Comparison of ENCODE assay signal across 21 mouse cellular contexts in the genomic region with DNA sequence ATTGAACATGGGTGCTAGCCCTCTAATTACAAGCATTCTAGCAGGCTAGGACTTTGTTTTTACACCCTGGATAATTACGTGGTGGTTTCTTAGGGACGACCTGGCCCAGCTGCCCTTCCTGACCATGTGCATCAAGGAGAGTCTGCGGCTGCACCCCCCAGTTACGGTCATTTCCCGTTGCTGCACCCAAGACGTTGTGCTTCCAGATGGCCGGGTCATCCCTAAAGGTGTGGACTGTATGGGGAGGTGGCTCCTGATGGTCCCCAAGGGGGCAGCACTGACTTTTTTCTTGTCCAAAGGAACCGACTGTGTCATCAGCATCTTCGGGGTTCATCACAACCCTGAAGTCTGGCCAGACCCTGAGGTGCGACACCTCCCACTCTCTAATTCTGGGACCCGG. TPM values are rescaled to one million over a fixed set of nuclear protein-coding genes. Genes with fewer than 3 reads are reported as not detected.
DNase-seq lines count a peak whose midpoint lies in the region; ATAC-seq and TF ChIP-seq lines count a peak whose summit lies in the region.
"Had no signal": no experiment of that assay in that cellular context is flagged by ENCODE, and none has a peak within 500 bp of the region (broad histone marks: within the 10 kb centered on the region; RNA-seq: fewer than 3 reads in every experiment).

No protein-coding gene starts in this region.

- no peak for ATAC-seq in intestine, embryonic 15.5 days

- peaks cover 9% of the 10 kb centered on the region for H3K4me1 ChIP-seq in embryonic facial prominence, embryonic 10.5 days
- H3K4me1 ChIP-seq in intestine, embryonic 15.5 days (replicated peaks) = no peaks in the 10 kb centered on the region
- H3K4me1 ChIP-seq in small intestine, adult 2 months (ENCODE audit: control insufficient read depth, insufficient read depth, insufficient read length, low read length) = peaks cover 5% of the 10 kb centered on the region; the same call in 1 of the 2 replicates

- peak overlapping the region; percentile 52; the same call in 1 of the 2 replicates for H3K4me3 ChIP-seq in embryonic facial prominence, embryonic 10.5 days
- H3K4me3 ChIP-seq in intestine, embryonic 15.5 days (replicated peaks) = no peak overlapping the region
- peak overlapping the region; percentile 74 for H3K4me3 ChIP-seq in small intestine, adult 2 months (ENCODE audit: low read depth, low read length)

- peak overlapping the region; percentile 58 for H3K4me2 ChIP-seq in intestine, embryonic 15.5 days (replicated peaks)

- H3K9ac ChIP-seq in intestine, embryonic 15.5 days = no peak overlapping the region
- H3K9ac ChIP-seq: forebrain, postnatal 0 days; liver, embryonic 14.5 days had no signal

- peak; percentile 91 for DNase-seq in heart, adult 11 months
- no peak for DNase-seq in heart, postnatal 25 days (ENCODE audit: low spot score)
- DNase-seq in embryonic facial prominence, embryonic 10.5 days (ENCODE audit: low spot score) = no peak
- no peak for DNase-seq in B cell, adult 2 months
- no peak for DNase-seq in left cerebral cortex, postnatal 4 days
- DNase-seq: adrenal gland, adult 2 months; forebrain, postnatal 0 days; heart, postnatal 4 days; layer of hippocampus, adult 9-11 months; lung, postnatal 10 days; spleen, adult 18-20 months; thymus, adult 2 months had no signal

- no peak for TF ChIP-seq POLR2A in small intestine, adult 2 months (IDR thresholded peaks at IDR 0.05; ENCODE audit: low read depth, low read length)

- H3K9me3 ChIP-seq in embryonic facial prominence, embryonic 10.5 days = no peaks in the 10 kb centered on the region
- H3K9me3 ChIP-seq in intestine, embryonic 15.5 days = no peaks in the 10 kb centered on the region
- H3K9me3 ChIP-seq: kidney, embryonic 15.5 days; limb, embryonic 10.5 days; midbrain, embryonic 13.5 days; neural tube, embryonic 13.5 days had no signal

- intact Hi-C loops in heart, postnatal 25 days (cut with DNase I) = loop anchor here (1.0 to 10.0 kb wide), 3 partner anchors 107 to 425 kb away; no protein-coding TSS in a partner anchor
- intact Hi-C loops in left cerebral cortex, postnatal 4 days (cut with DNase I) = no loop called here

- H3K36me3 ChIP-seq in embryonic facial prominence, embryonic 10.5 days (replicated peaks) = peaks cover 20% of the 10 kb centered on the region
- no peaks in the 10 kb centered on the region for H3K36me3 ChIP-seq in intestine, embryonic 15.5 days
- H3K36me3 ChIP-seq in small intestine, adult 2 months (ENCODE audit: control insufficient read depth, insufficient read depth, low read length) = no peaks in the 10 kb centered on the region

- no peak for TF ChIP-seq CTCF in small intestine, adult 2 months (IDR thresholded peaks at IDR 0.05; ENCODE audit: extremely low read depth, insufficient read length, insufficient replicate concordance, low read depth, low read length)

- H3K27me3 ChIP-seq in embryonic facial prominence, embryonic 10.5 days (replicated peaks; ENCODE audit: low read depth, poor library complexity, severe bottlenecking) = no peaks in the 10 kb centered on the region
- H3K27me3 ChIP-seq in intestine, embryonic 15.5 days (replicated peaks) = no peaks in the 10 kb centered on the region
- H3K27me3 ChIP-seq in small intestine, adult 2 months (ENCODE audit: control insufficient read depth, insufficient read depth, low read length) = no peaks in the 10 kb centered on the region
- H3K27me3 ChIP-seq: kidney, embryonic 15.5 days; midbrain, embryonic 13.5 days; neural tube, embryonic 13.5 days had no signal

- 87% methylated on average over 11 of the region's 11 CpGs for WGBS in embryonic facial prominence, embryonic 10.5 days
- WGBS in intestine, embryonic 15.5 days = 83% methylated on average over 11 of the region's 11 CpGs
- WGBS in small intestine, adult 2 months = 78% methylated on average over 11 of the region's 11 CpGs

- H3K27ac ChIP-seq in embryonic facial prominence, embryonic 10.5 days (replicated peaks) = no peak overlapping the region
- no peak overlapping the region for H3K27ac ChIP-seq in intestine, embryonic 15.5 days
- no peak overlapping the region for H3K27ac ChIP-seq in small intestine, adult 2 months (ENCODE audit: insufficient read depth, low read depth, low read length)
- H3K27ac ChIP-seq: hindbrain, postnatal 0 days; kidney, embryonic 15.5 days; left cerebral cortex, adult 2 months; liver, embryonic 14.5 days; midbrain, embryonic 13.5 days; neural tube, embryonic 13.5 days had no signal

RNA-seq across cellular contexts. Expression of a gene that starts 8.6 kb away (rescaled TPM):
- total RNA-seq in heart, postnatal 25 days (2021) = 1 to 10 TPM; 6.3 to 6.4 TPM
- 14.0 and 17.0 TPM in 2 replicates for polyA plus RNA-seq in embryonic facial prominence, embryonic 10.5 days (2016; fragmentation: Nextera tagmentation; extraction: Ambion mirVana)
- 30.1 and 33.9 TPM in 2 replicates for polyA plus RNA-seq in intestine, embryonic 15.5 days (2015; fragmentation: Nextera tagmentation; extraction: Ambion mirVana)
- 69.4 and 140 TPM in 2 replicates for polyA plus RNA-seq in small intestine, adult 2 months (2012; rRNA removed)
- 1 to 10 TPM; 6.2 to 6.6 TPM for total RNA-seq in left cerebral cortex, postnatal 4 days (2021)

RNA-seq across cellular contexts. Expression of a gene that starts 21.9 kb away (rescaled TPM):
- total RNA-seq in heart, postnatal 25 days (2021) = 1 to 10 TPM; 5.4 to 7.4 TPM
- polyA plus RNA-seq in embryonic facial prominence, embryonic 10.5 days (2016; fragmentation: Nextera tagmentation; extraction: Ambion mirVana) = 7.6 and 8.9 TPM in 2 replicates
- 4.8 and 5.5 TPM in 2 replicates for polyA plus RNA-seq in intestine, embryonic 15.5 days (2015; fragmentation: Nextera tagmentation; extraction: Ambion mirVana)
- 2.3 and 2.5 TPM in 2 replicates for polyA plus RNA-seq in small intestine, adult 2 months (2012; rRNA removed)
- 1 to 10 TPM; 4.2 to 4.9 TPM for total RNA-seq in left cerebral cortex, postnatal 4 days (2021)
